Mouse (Mus musculus): ENCODE measurements around the gene Trim56. TPM values are rescaled to one million over a fixed set of nuclear protein-coding genes. Genes with fewer than 3 reads are reported as not detected.

Gene Trim56
- polyA plus RNA-seq, 1 experiment from 2014 or later: 3.2 TPM

DNA sequence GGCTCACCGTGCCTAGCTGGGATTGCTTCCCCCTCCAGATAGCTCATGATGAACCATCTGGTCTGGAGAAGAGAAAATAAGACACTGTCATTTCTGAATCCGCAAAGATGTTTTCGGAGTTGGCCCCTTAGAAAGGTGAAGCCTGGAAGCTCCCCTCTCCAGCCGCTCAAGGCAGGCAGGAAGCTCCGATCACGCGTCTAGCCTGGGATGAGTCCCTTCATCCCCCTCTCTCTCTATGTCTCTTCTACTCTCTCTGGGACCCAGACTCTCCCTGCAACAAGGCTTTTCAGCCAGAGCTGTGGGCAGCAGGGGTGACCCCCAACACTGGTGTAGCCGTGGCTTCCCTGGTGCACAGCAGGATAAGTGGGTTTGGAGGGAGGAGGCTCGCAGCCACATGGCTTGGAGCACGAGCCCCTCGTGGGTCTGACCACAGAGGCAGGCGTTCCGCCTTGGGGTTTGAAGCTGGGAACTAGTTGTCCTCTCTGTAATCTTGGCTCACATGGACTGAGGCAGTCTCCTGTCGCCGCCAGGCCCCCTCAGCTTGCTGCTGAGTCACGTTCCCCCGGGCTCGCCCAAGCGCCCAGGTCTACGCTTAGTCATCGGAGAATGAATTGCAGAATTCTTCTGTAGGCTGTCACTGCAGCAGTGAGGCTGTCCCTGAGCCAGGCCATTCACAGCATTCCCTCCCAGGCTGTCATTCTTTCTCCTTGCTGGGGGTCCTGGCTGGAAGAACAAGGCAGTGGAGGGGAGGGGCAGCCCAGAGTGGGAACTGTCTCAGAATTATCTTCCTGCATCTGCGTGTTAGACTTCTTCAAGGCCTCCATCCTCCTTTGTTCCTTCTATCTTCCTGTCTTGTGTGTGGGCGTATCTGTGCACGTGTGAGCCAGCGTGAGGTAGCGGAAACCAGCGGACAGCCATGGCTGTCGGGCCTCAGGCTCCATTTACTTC, 13.2 kb downstream of the Trim56 start:
- no peak overlapping the region for H3K9ac ChIP-seq (ENCODE audit: low read length)
- H3K4me2 ChIP-seq (ENCODE audit: low read length): no peak overlapping the region
- no peak overlapping the region for H3K4me3 ChIP-seq (ENCODE audit: low read depth, low read length)
- H3K4me1 ChIP-seq (ENCODE audit: control insufficient read depth, insufficient read depth, low read length): no peaks in the 10 kb centered on the region
- DNase-seq (ENCODE audit: low spot score) (no peak), ATAC-seq (no peak)
- no peaks in the 10 kb centered on the region for H3K9me3 ChIP-seq (replicated peaks; ENCODE audit: control insufficient read depth, low read length)
- no peaks in the 10 kb centered on the region for H3K27me3 ChIP-seq (replicated peaks; ENCODE audit: control insufficient read depth, insufficient read depth, low read length)
- H3K36me3 ChIP-seq (ENCODE audit: control insufficient read depth, insufficient read depth, low read length): no peaks in the 10 kb centered on the region
- H3K27ac ChIP-seq (ENCODE audit: low read depth, low read length): no peak overlapping the region
- WGBS: 68% methylated on average over 28 of the region's 28 CpGs

GRCm38 (mm10) chr5:137102078-137102477, 13.9 kb downstream of the Trim56 start:
- DNase-seq (ENCODE audit: low spot score) (no peak), ATAC-seq (no peak)
- Histone ChIP-seq H3K36me3 (ENCODE audit: control insufficient read depth, insufficient read depth, low read length) (no peaks in the 10 kb centered on the region), H3K4me2 (ENCODE audit: low read length) (no peak overlapping the region), H3K27me3 (replicated peaks; ENCODE audit: control insufficient read depth, insufficient read depth, low read length) (no peaks in the 10 kb centered on the region), H3K4me1 (ENCODE audit: control insufficient read depth, insufficient read depth, low read length) (no peaks in the 10 kb centered on the region), H3K9ac (ENCODE audit: low read length) (no peak overlapping the region), H3K27ac (ENCODE audit: low read depth, low read length) (no peak overlapping the region), H3K9me3 (replicated peaks; ENCODE audit: control insufficient read depth, low read length) (no peaks in the 10 kb centered on the region), H3K4me3 (ENCODE audit: low read depth, low read length) (no peak overlapping the region)
- 68% methylated on average over 10 of the region's 10 CpGs for WGBS

DNA sequence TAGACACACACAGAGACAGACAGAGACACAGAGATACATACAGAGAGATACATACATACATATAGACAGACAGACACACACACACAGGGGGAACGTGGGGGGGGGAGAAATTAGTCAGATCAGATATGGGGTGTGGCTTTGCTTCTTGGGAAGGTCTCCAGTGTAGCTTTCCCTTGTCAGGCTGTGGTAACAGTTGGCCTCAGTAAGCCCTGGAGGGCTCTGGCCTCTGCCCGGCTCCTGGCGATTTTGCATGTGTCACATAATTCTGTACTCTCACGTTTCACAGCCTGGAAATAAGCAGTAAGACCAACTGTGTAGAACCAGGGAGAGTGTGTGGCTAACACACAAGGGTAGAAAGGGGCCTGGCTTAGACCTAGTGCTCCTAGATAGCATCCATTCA, 15.3 kb downstream of the Trim56 start:
- no peak overlapping the region for H3K4me2 ChIP-seq (ENCODE audit: low read length)
- ATAC-seq (no peak), DNase-seq (ENCODE audit: low spot score) (no peak)
- H3K9me3 ChIP-seq (replicated peaks; ENCODE audit: control insufficient read depth, low read length): no peaks in the 10 kb centered on the region
- H3K9ac ChIP-seq (ENCODE audit: low read length): no peak overlapping the region
- H3K4me3 ChIP-seq (ENCODE audit: low read depth, low read length): no peak overlapping the region
- no peaks in the 10 kb centered on the region for H3K27me3 ChIP-seq (replicated peaks; ENCODE audit: control insufficient read depth, insufficient read depth, low read length)
- no peaks in the 10 kb centered on the region for H3K36me3 ChIP-seq (ENCODE audit: control insufficient read depth, insufficient read depth, low read length)
- no peak overlapping the region for H3K27ac ChIP-seq (ENCODE audit: low read depth, low read length)
- H3K4me1 ChIP-seq (ENCODE audit: control insufficient read depth, insufficient read depth, low read length): no peaks in the 10 kb centered on the region
- 61% methylated on average over 4 of the region's 4 CpGs for WGBS

DNA sequence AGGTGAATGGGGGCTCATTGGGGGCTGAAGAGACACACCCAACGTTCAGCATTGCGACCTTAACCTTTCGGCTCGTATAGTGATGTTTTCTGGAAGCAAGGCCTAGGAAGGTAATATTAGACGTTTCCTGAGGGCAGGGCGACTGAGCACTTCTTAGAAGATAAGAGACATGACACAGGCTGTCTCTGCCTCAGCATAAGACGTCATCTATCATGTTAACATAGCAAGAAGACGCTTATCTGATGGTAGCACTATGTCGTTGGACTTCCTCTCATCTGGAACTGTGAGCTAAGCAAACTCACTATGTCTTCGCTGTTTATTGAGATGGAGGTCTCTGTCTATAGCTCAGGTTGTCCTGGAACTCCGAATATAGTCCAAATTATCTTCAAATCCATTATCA, 17.6 kb downstream of the Trim56 start:
- Histone ChIP-seq H3K27ac (ENCODE audit: low read depth, low read length) (no peak overlapping the region), H3K4me3 (ENCODE audit: low read depth, low read length) (no peak overlapping the region), H3K9me3 (replicated peaks; ENCODE audit: control insufficient read depth, low read length) (no peaks in the 10 kb centered on the region), H3K9ac (ENCODE audit: low read length) (no peak overlapping the region), H3K27me3 (replicated peaks; ENCODE audit: control insufficient read depth, insufficient read depth, low read length) (no peaks in the 10 kb centered on the region), H3K36me3 (ENCODE audit: control insufficient read depth, insufficient read depth, low read length) (no peaks in the 10 kb centered on the region), H3K4me1 (ENCODE audit: control insufficient read depth, insufficient read depth, low read length) (no peaks in the 10 kb centered on the region), H3K4me2 (ENCODE audit: low read length) (no peak overlapping the region)
- no peak for DNase-seq (ENCODE audit: low spot score)
- no peak for ATAC-seq
- WGBS: 81% methylated on average over 11 of the region's 11 CpGs

DNA sequence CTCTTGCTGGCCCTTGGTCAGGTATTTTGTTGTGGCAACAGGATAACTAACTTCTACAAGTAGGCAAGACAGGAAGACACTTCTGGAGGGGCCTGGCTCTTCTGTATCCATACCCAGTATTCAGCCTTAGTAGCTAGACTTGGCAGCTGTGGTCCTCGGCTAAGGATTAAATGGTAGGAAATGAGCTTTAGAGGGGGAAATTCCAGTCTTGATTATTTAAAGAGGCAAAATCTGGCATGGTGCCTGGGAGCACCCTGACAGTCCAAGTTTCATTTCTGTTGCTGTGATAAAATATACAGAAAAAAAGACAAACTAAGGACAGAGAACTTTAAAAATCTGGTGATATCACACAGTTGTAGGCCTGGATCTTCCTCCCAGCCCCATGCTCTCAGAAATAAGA, 20.0 kb downstream of the Trim56 start:
- DNase-seq (ENCODE audit: low spot score) (peak; percentile 25), ATAC-seq (no peak)
- Histone ChIP-seq H3K36me3 (ENCODE audit: control insufficient read depth, insufficient read depth, low read length) (no peaks in the 10 kb centered on the region), H3K4me1 (ENCODE audit: control insufficient read depth, insufficient read depth, low read length) (no peaks in the 10 kb centered on the region), H3K4me3 (ENCODE audit: low read depth, low read length) (no peak overlapping the region), H3K4me2 (ENCODE audit: low read length) (no peak overlapping the region), H3K9me3 (replicated peaks; ENCODE audit: control insufficient read depth, low read length) (no peaks in the 10 kb centered on the region), H3K27me3 (replicated peaks; ENCODE audit: control insufficient read depth, insufficient read depth, low read length) (no peaks in the 10 kb centered on the region), H3K9ac (ENCODE audit: low read length) (no peak overlapping the region), H3K27ac (ENCODE audit: low read depth, low read length) (no peak overlapping the region)
- WGBS: 44% methylated on average over 1 of the region's 1 CpGs

GRCm38 (mm10) chr5:137095135-137095534, 20.9 kb downstream of the Trim56 start:
- Histone ChIP-seq H3K4me2 (ENCODE audit: low read length) (no peak overlapping the region), H3K27me3 (replicated peaks; ENCODE audit: control insufficient read depth, insufficient read depth, low read length) (no peaks in the 10 kb centered on the region), H3K36me3 (ENCODE audit: control insufficient read depth, insufficient read depth, low read length) (no peaks in the 10 kb centered on the region), H3K27ac (ENCODE audit: low read depth, low read length) (no peak overlapping the region), H3K4me1 (ENCODE audit: control insufficient read depth, insufficient read depth, low read length) (no peaks in the 10 kb centered on the region), H3K4me3 (ENCODE audit: low read depth, low read length) (no peak overlapping the region), H3K9me3 (replicated peaks; ENCODE audit: control insufficient read depth, low read length) (no peaks in the 10 kb centered on the region), H3K9ac (ENCODE audit: low read length) (no peak overlapping the region)
- DNase-seq (ENCODE audit: low spot score) (no peak), ATAC-seq (no peak)
- 85% methylated on average over 10 of the region's 10 CpGs for WGBS

- no peaks in the 10 kb centered on the region for H3K36me3 ChIP-seq (ENCODE audit: control insufficient read depth, insufficient read depth, low read length)
- no peak for DNase-seq (ENCODE audit: low spot score)
- no peak overlapping the region for H3K4me2 ChIP-seq (ENCODE audit: low read length)
- no peaks in the 10 kb centered on the region for H3K9me3 ChIP-seq (replicated peaks; ENCODE audit: control insufficient read depth, low read length)
- no peak overlapping the region for H3K27ac ChIP-seq (ENCODE audit: low read depth, low read length)
- 83% methylated on average over 9 of the region's 9 CpGs for WGBS
- no peak overlapping the region for H3K9ac ChIP-seq (ENCODE audit: low read length)
- no peak overlapping the region for H3K4me3 ChIP-seq (ENCODE audit: low read depth, low read length)
- no peaks in the 10 kb centered on the region for H3K4me1 ChIP-seq (ENCODE audit: control insufficient read depth, insufficient read depth, low read length)
- H3K27me3 ChIP-seq (replicated peaks; ENCODE audit: control insufficient read depth, insufficient read depth, low read length): no peaks in the 10 kb centered on the region
- ATAC-seq: no peak
These were observed 22.3 kb downstream of the Trim56 start for GRCm38 (mm10) chr5:137093720-137094119.

DNA sequence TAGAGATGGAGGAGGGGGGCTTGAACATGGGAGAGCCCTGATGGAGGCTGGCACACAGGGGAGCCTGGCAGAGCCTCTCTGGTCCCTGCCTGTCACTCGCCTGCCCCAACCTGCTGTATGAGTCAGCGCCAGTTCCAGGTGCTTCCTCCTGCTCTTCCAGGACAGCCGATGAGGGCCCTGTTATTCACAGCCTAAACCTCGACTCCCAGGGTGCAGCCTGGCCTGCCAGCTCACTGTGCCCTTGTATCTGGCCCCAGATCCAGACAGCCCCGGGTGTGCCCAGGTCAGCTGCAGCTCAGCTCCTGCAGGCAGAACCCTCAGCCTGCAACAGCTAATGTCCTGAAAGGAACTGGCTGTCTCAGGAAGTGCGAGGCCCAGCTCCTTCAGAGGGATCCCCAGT, 24.4 kb downstream of the Trim56 start:
- no peaks in the 10 kb centered on the region for H3K4me1 ChIP-seq (ENCODE audit: control insufficient read depth, insufficient read depth, low read length)
- no peaks in the 10 kb centered on the region for H3K36me3 ChIP-seq (ENCODE audit: control insufficient read depth, insufficient read depth, low read length)
- no peaks in the 10 kb centered on the region for H3K9me3 ChIP-seq (replicated peaks; ENCODE audit: control insufficient read depth, low read length)
- no peak overlapping the region for H3K27ac ChIP-seq (ENCODE audit: low read depth, low read length)
- H3K27me3 ChIP-seq (replicated peaks; ENCODE audit: control insufficient read depth, insufficient read depth, low read length): no peaks in the 10 kb centered on the region
- no peak overlapping the region for H3K9ac ChIP-seq (ENCODE audit: low read length)
- DNase-seq (ENCODE audit: low spot score) (no peak), ATAC-seq (no peak)
- H3K4me2 ChIP-seq (ENCODE audit: low read length): no peak overlapping the region
- WGBS: 67% methylated on average over 6 of the region's 6 CpGs
- H3K4me3 ChIP-seq (ENCODE audit: low read depth, low read length): no peak overlapping the region

DNA sequence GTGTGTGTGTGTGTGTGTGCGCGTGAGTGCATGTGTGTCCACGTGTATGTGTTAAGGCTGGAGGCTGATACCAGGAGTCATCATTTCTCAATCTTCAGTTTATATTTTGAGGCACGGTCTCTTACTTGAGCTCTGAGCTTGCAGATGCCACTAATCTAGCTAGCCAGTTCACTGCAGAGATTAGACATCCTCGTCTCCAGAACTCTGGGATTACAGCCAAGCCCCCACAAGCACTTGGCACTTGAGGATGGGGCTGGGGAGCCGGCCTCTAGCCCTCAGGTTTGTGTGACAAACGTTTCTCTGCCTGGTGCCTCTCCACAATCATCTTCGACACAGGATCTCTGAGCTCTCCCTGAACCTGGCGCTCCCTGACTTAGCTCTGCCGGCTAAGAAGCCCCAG, 25.1 kb downstream of the Trim56 start:
- H3K9ac ChIP-seq (ENCODE audit: low read length): no peak overlapping the region
- H3K27ac ChIP-seq (ENCODE audit: low read depth, low read length): no peak overlapping the region
- no peaks in the 10 kb centered on the region for H3K36me3 ChIP-seq (ENCODE audit: control insufficient read depth, insufficient read depth, low read length)
- H3K27me3 ChIP-seq (replicated peaks; ENCODE audit: control insufficient read depth, insufficient read depth, low read length): no peaks in the 10 kb centered on the region
- H3K4me3 ChIP-seq (ENCODE audit: low read depth, low read length): no peak overlapping the region
- H3K9me3 ChIP-seq (replicated peaks; ENCODE audit: control insufficient read depth, low read length): no peaks in the 10 kb centered on the region
- no peaks in the 10 kb centered on the region for H3K4me1 ChIP-seq (ENCODE audit: control insufficient read depth, insufficient read depth, low read length)
- DNase-seq (ENCODE audit: low spot score): no peak
- WGBS: 75% methylated on average over 10 of the region's 10 CpGs
- ATAC-seq: no peak
- H3K4me2 ChIP-seq (ENCODE audit: low read length): no peak overlapping the region

All from forebrain, embryonic 14.5 days (tissue).